Mouse (Mus musculus): ENCODE results near the gene Naif1. TPM values are rescaled to one million over a fixed set of nuclear protein-coding genes. Genes with fewer than 3 reads are reported as not detected.

Naif1 gene
- total and polyA plus RNA-seq, 2 experiments from 2014 or later = 3.5 to 4.2 TPM

- DNase-seq (ENCODE audit: low spot score) (no peak), ATAC-seq (ENCODE audit: insufficient read depth, low read depth) (no peak)
- 86% methylated on average over 12 of the region's 12 CpGs for WGBS
- H3K27ac ChIP-seq (ENCODE audit: low read depth) = no peak overlapping the region
- no peak overlapping the region for H3K9ac ChIP-seq (replicated peaks; ENCODE audit: low read depth, low read length)
- H3K4me3 ChIP-seq (ENCODE audit: low read depth, low read length) = no peak overlapping the region
- 0 out of 2 replicates have a peak, but pooled peaks cover 6% of the 10 kb centered on the region for H3K4me1 ChIP-seq (ENCODE audit: control insufficient read depth, insufficient read depth)
- TF ChIP-seq EP300 (IDR thresholded peaks at IDR 0.05; ENCODE audit: low read depth) = no peak
- TF ChIP-seq CTCF (IDR thresholded peaks at IDR 0.05; ENCODE audit: low read depth) = no peak
- no peaks in the 10 kb centered on the region; the same call in 1 of the 2 replicates for H3K9me3 ChIP-seq (replicated peaks; ENCODE audit: control insufficient read depth, low read length)
- no peaks in the 10 kb centered on the region for H3K36me3 ChIP-seq (replicated peaks; ENCODE audit: control insufficient read depth, insufficient read depth, low read length)
- no peaks in the 10 kb centered on the region for H3K27me3 ChIP-seq (ENCODE audit: control insufficient read depth, insufficient read depth, low read length)
- H3K4me2 ChIP-seq (ENCODE audit: low read depth, low read length) = no peak overlapping the region
Observed at GRCm38 (mm10) chr2:32502843-32503242, 52.6 kb downstream of the Naif1 start.

GRCm38 (mm10) chr2:32503588-32503987 lies 53.3 kb downstream of the Naif1 start:
- H3K27ac ChIP-seq (ENCODE audit: low read depth) = no peak overlapping the region
- no peak for TF ChIP-seq EP300 (IDR thresholded peaks at IDR 0.05; ENCODE audit: low read depth)
- no peak for TF ChIP-seq CTCF (IDR thresholded peaks at IDR 0.05; ENCODE audit: low read depth)
- ATAC-seq (ENCODE audit: insufficient read depth, low read depth) = no peak

GRCm38 (mm10) chr2:32505536-32505935 lies 55.3 kb downstream of the Naif1 start:
- no peak overlapping the region for H3K4me2 ChIP-seq (ENCODE audit: low read depth, low read length)
- no peaks in the 10 kb centered on the region for H3K9me3 ChIP-seq (replicated peaks; ENCODE audit: control insufficient read depth, low read length)
- DNase-seq (ENCODE audit: low spot score) = no peak
- no peak overlapping the region for H3K27ac ChIP-seq (ENCODE audit: low read depth)
- no peak for TF ChIP-seq EP300 (IDR thresholded peaks at IDR 0.05; ENCODE audit: low read depth)
- no peak for TF ChIP-seq CTCF (IDR thresholded peaks at IDR 0.05; ENCODE audit: low read depth)
- H3K4me1 ChIP-seq (ENCODE audit: control insufficient read depth, insufficient read depth) = 0 out of 2 replicates have a peak, but pooled peaks cover 11% of the 10 kb centered on the region
- H3K36me3 ChIP-seq (replicated peaks; ENCODE audit: control insufficient read depth, insufficient read depth, low read length) = no peaks in the 10 kb centered on the region
- H3K4me3 ChIP-seq (ENCODE audit: low read depth, low read length) = no peak overlapping the region
- H3K27me3 ChIP-seq (ENCODE audit: control insufficient read depth, insufficient read depth, low read length) = no peaks in the 10 kb centered on the region
- no peak overlapping the region for H3K9ac ChIP-seq (replicated peaks; ENCODE audit: low read depth, low read length)
- WGBS = 100% methylated on average over 2 of the region's 2 CpGs
- no peak for ATAC-seq (ENCODE audit: insufficient read depth, low read depth)

More at GRCm38 (mm10) chr2:32503588-32503987, 53.3 kb downstream of the Naif1 start:
- Histone ChIP-seq H3K4me3 (ENCODE audit: low read depth, low read length) (no peak overlapping the region), H3K36me3 (replicated peaks; ENCODE audit: control insufficient read depth, insufficient read depth, low read length) (no peaks in the 10 kb centered on the region), H3K9ac (replicated peaks; ENCODE audit: low read depth, low read length) (no peak overlapping the region), H3K27me3 (ENCODE audit: control insufficient read depth, insufficient read depth, low read length) (no peaks in the 10 kb centered on the region), H3K4me1 (ENCODE audit: control insufficient read depth, insufficient read depth) (0 out of 2 replicates have a peak, but pooled peaks cover 6% of the 10 kb centered on the region), H3K9me3 (replicated peaks; ENCODE audit: control insufficient read depth, low read length) (no peaks in the 10 kb centered on the region; the same call in 1 of the 2 replicates), H3K4me2 (ENCODE audit: low read depth, low read length) (no peak overlapping the region)
- 51% methylated on average over 3 of the region's 3 CpGs for WGBS
- DNase-seq (ENCODE audit: low spot score) = no peak

Other genes starting within 250 kb of the Naif1 start
- 19.8 and 21.4 TPM in 2 replicates for gene Pomt1, start 213.9 kb upstream of the Naif1 start, total RNA-seq (2014; rRNA removed; ENCODE audit: low replicate concordance)
- 6.7 and 7.4 TPM in 2 replicates for gene Pomt1, start 213.9 kb upstream of the Naif1 start, polyA plus RNA-seq (2015; fragmentation: Nextera tagmentation; extraction: Ambion mirVana)
- gene Uck1, start 190.3 kb upstream of the Naif1 start, total RNA-seq (2014; rRNA removed; ENCODE audit: low replicate concordance) = 47.2 and 55.1 TPM in 2 replicates
- 30.0 and 32.1 TPM in 2 replicates for gene Uck1, start 190.3 kb upstream of the Naif1 start, polyA plus RNA-seq (2015; fragmentation: Nextera tagmentation; extraction: Ambion mirVana)
- gene Golga2, start 163.1 kb upstream of the Naif1 start, total RNA-seq (2014; rRNA removed; ENCODE audit: low replicate concordance) = 46.7 and 56.4 TPM in 2 replicates
- 20.8 and 23.4 TPM in 2 replicates for gene Golga2, start 163.1 kb upstream of the Naif1 start, polyA plus RNA-seq (2015; fragmentation: Nextera tagmentation; extraction: Ambion mirVana)
- gene Swi5, start 162.4 kb upstream of the Naif1 start, total RNA-seq (2014; rRNA removed; ENCODE audit: low replicate concordance) = 248 and 262 TPM in 2 replicates
- 330 and 353 TPM in 2 replicates for gene Swi5, start 162.4 kb upstream of the Naif1 start, polyA plus RNA-seq (2015; fragmentation: Nextera tagmentation; extraction: Ambion mirVana)
- gene Ciz1, start 98.1 kb upstream of the Naif1 start, total RNA-seq (2014; rRNA removed; ENCODE audit: low replicate concordance) = 61.9 and 79.9 TPM in 2 replicates
- gene Ciz1, start 98.1 kb upstream of the Naif1 start, polyA plus RNA-seq (2015; fragmentation: Nextera tagmentation; extraction: Ambion mirVana) = 17.6 and 18.5 TPM in 2 replicates
- 3.4 and 10.3 TPM in 2 replicates for gene Dnm1, start 97.1 kb upstream of the Naif1 start, total RNA-seq (2014; rRNA removed; ENCODE audit: low replicate concordance)
- 1.5 and 1.6 TPM in 2 replicates for gene Dnm1, start 97.1 kb upstream of the Naif1 start, polyA plus RNA-seq (2015; fragmentation: Nextera tagmentation; extraction: Ambion mirVana)
- gene 1110008P14Rik, start 68.5 kb upstream of the Naif1 start, total RNA-seq (2014; rRNA removed; ENCODE audit: low replicate concordance) = 159 and 195 TPM in 2 replicates
- gene 1110008P14Rik, start 68.5 kb upstream of the Naif1 start, polyA plus RNA-seq (2015; fragmentation: Nextera tagmentation; extraction: Ambion mirVana) = 77.0 and 84.9 TPM in 2 replicates
- gene Lcn2, start 62.2 kb upstream of the Naif1 start, total RNA-seq (2014; rRNA removed; ENCODE audit: low replicate concordance) = 1.1 and 6.0 TPM in 2 replicates
- 1.8 and 2.0 TPM in 2 replicates for gene Lcn2, start 62.2 kb upstream of the Naif1 start, polyA plus RNA-seq (2015; fragmentation: Nextera tagmentation; extraction: Ambion mirVana)
- 33.9 and 46.7 TPM in 2 replicates for gene Ptges2, start 54.6 kb upstream of the Naif1 start, total RNA-seq (2014; rRNA removed; ENCODE audit: low replicate concordance)
- gene Ptges2, start 54.6 kb upstream of the Naif1 start, polyA plus RNA-seq (2015; fragmentation: Nextera tagmentation; extraction: Ambion mirVana) = 62.6 and 65.4 TPM in 2 replicates
- 12.5 and 16.0 TPM in 2 replicates for gene Slc25a25, start 988 bp downstream of the Naif1 start, total RNA-seq (2014; rRNA removed; ENCODE audit: low replicate concordance)
- 6.5 and 6.6 TPM in 2 replicates for gene Slc25a25, start 988 bp downstream of the Naif1 start, polyA plus RNA-seq (2015; fragmentation: Nextera tagmentation; extraction: Ambion mirVana)
- 11.2 and 12.3 TPM in 2 replicates for gene Fam102a, start 84.9 kb downstream of the Naif1 start, total RNA-seq (2014; rRNA removed; ENCODE audit: low replicate concordance)
- gene Fam102a, start 84.9 kb downstream of the Naif1 start, polyA plus RNA-seq (2015; fragmentation: Nextera tagmentation; extraction: Ambion mirVana) = 2.8 and 3.1 TPM in 2 replicates
- gene Dpm2, start 120.4 kb downstream of the Naif1 start, total RNA-seq (2014; rRNA removed; ENCODE audit: low replicate concordance) = 17.9 and 31.0 TPM in 2 replicates
- 56.1 and 58.4 TPM in 2 replicates for gene Dpm2, start 120.4 kb downstream of the Naif1 start, polyA plus RNA-seq (2015; fragmentation: Nextera tagmentation; extraction: Ambion mirVana)
- gene Pip5kl1, start 124.3 kb downstream of the Naif1 start, total RNA-seq (2014; rRNA removed; ENCODE audit: low replicate concordance) = not detected in 2 replicates
- 0.18 TPM in 1 of 2 replicates, not detected in the other for gene Pip5kl1, start 124.3 kb downstream of the Naif1 start, polyA plus RNA-seq (2015; fragmentation: Nextera tagmentation; extraction: Ambion mirVana)
- not detected in 2 replicates for gene 9430097D07Rik, start 125.2 kb downstream of the Naif1 start, total RNA-seq (2014; rRNA removed; ENCODE audit: low replicate concordance)
- not detected in 2 replicates for gene 9430097D07Rik, start 125.2 kb downstream of the Naif1 start, polyA plus RNA-seq (2015; fragmentation: Nextera tagmentation; extraction: Ambion mirVana)
- 25.7 and 28.0 TPM in 2 replicates for gene St6galnac4, start 136.6 kb downstream of the Naif1 start, total RNA-seq (2014; rRNA removed; ENCODE audit: low replicate concordance)
- 25.5 and 27.0 TPM in 2 replicates for gene St6galnac4, start 136.6 kb downstream of the Naif1 start, polyA plus RNA-seq (2015; fragmentation: Nextera tagmentation; extraction: Ambion mirVana)
- gene St6galnac6, start 149.3 kb downstream of the Naif1 start, total RNA-seq (2014; rRNA removed; ENCODE audit: low replicate concordance) = 102 and 117 TPM in 2 replicates
- gene St6galnac6, start 149.3 kb downstream of the Naif1 start, polyA plus RNA-seq (2015; fragmentation: Nextera tagmentation; extraction: Ambion mirVana) = 44.1 and 44.3 TPM in 2 replicates
- 544 and 572 TPM in 2 replicates for gene Ak1, start 171.3 kb downstream of the Naif1 start, total RNA-seq (2014; rRNA removed; ENCODE audit: low replicate concordance)
- gene Ak1, start 171.3 kb downstream of the Naif1 start, polyA plus RNA-seq (2015; fragmentation: Nextera tagmentation; extraction: Ambion mirVana) = 721 and 737 TPM in 2 replicates
- 123 and 148 TPM in 2 replicates for gene Eng, start 196.1 kb downstream of the Naif1 start, total RNA-seq (2014; rRNA removed; ENCODE audit: low replicate concordance)
- 133 and 137 TPM in 2 replicates for gene Eng, start 196.1 kb downstream of the Naif1 start, polyA plus RNA-seq (2015; fragmentation: Nextera tagmentation; extraction: Ambion mirVana)

Data from heart, postnatal 0 days (tissue).